ENCODE assay signal across 13 mouse cellular contexts in the genomic region with DNA sequence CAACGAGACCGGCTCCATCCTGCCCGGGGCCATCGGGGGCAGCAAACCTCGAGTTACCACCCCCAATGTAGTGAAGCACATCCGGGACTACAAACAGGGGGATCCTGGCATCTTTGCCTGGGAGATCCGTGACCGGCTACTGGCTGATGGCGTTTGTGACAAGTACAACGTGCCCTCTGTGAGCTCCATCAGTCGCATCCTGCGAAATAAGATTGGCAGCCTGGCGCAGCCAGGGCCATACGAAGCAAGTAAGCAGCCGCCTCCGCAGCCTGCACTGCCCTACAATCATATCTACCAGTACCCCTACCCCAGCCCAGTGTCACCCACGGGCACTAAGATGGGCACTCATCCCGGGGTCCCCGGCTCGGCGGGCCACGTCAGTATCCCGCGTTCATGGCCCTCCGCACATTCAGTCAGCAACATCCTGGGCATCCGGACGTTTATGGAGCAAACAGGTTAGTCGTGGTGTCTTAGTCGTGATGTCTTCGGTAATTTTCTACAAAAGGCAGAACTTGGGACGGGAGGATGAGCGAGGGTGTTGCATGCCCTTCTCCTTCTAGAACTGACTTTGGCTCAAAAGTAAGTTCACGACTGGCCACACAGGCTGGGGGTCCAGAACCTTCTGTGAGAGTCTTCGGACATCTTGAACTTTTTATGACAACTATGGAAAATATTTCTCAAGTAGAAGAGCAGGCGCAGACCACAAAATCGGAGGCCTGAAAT. TPM values are rescaled to one million over a fixed set of nuclear protein-coding genes. Genes with fewer than 3 reads are reported as not detected.
A peak's percentile ranks its signal among the peaks of the same experiment; 100 is the strongest.
DNase-seq lines count a peak whose midpoint lies in the region; ATAC-seq and TF ChIP-seq lines count a peak whose summit lies in the region.
"Had no signal": no experiment of that assay in that cellular context is flagged by ENCODE, and none has a peak within 500 bp of the region (broad histone marks: within the 10 kb centered on the region; RNA-seq: fewer than 3 reads in every experiment).

No protein-coding gene starts in this region.

- no peaks in the 10 kb centered on the region for H3K36me3 ChIP-seq in heart, embryonic 13.5 days
- H3K36me3 ChIP-seq in heart, adult 2 months (ENCODE audit: control insufficient read depth, insufficient read depth, low read length): no peaks in the 10 kb centered on the region
- H3K36me3 ChIP-seq in testis, adult 2 months (ENCODE audit: control insufficient read depth, insufficient read depth, low read length): no peaks in the 10 kb centered on the region
- H3K36me3 ChIP-seq in limb, embryonic 10.5 days: no peaks in the 10 kb centered on the region
- H3K36me3 ChIP-seq: liver, embryonic 12.5 days had no signal

- H3K4me3 ChIP-seq in heart, embryonic 13.5 days: peak overlapping the region; percentile 42
- H3K4me3 ChIP-seq in heart, adult 2 months: no peak overlapping the region
- peak overlapping the region; percentile 69 for H3K4me3 ChIP-seq in testis, adult 2 months (ENCODE audit: control insufficient read depth, low read depth, low read length)
- H3K4me3 ChIP-seq in limb, embryonic 10.5 days: peak overlapping the region; percentile 48

- peak overlapping the region; percentile 67 for H3K4me2 ChIP-seq in heart, embryonic 13.5 days

- WGBS in heart, embryonic 13.5 days: 2% methylated on average over 36 of the region's 36 CpGs
- 5% methylated on average over 36 of the region's 36 CpGs for WGBS in heart, adult 2 months
- 1% methylated on average over 36 of the region's 36 CpGs for WGBS in limb, embryonic 10.5 days

- no peak for TF ChIP-seq EP300 in heart, adult 2 months (IDR thresholded peaks at IDR 0.05; ENCODE audit: insufficient read depth, low read depth, low read length)

- no peaks in the 10 kb centered on the region for H3K9me3 ChIP-seq in heart, embryonic 13.5 days
- H3K9me3 ChIP-seq in limb, embryonic 10.5 days (replicated peaks): no peaks in the 10 kb centered on the region
- H3K9me3 ChIP-seq: liver, embryonic 12.5 days had no signal

- no peaks in the 10 kb centered on the region for H3K79me2 ChIP-seq in heart, adult 2 months (replicated peaks; ENCODE audit: control insufficient read depth, insufficient read depth, low read length)

- no peak overlapping the region for H3K9ac ChIP-seq in heart, embryonic 13.5 days
- no peak overlapping the region for H3K9ac ChIP-seq in heart, adult 2 months (ENCODE audit: low read depth, low read length)
- H3K9ac ChIP-seq: liver, embryonic 12.5 days had no signal

- TF ChIP-seq CTCF in heart, adult 2 months (IDR thresholded peaks at IDR 0.05): no peak
- TF ChIP-seq CTCF in testis, adult 2 months (IDR thresholded peaks at IDR 0.05; ENCODE audit: control insufficient read depth, insufficient read depth, insufficient replicate concordance, low read depth, low read length): no peak

- TF ChIP-seq POLR2A in heart, adult 2 months (IDR thresholded peaks at IDR 0.05; ENCODE audit: insufficient read depth, low read depth, low read length): no peak
- no peak; the same call in 1 of the 2 replicates for TF ChIP-seq POLR2A in testis, adult 2 months (IDR thresholded peaks at IDR 0.05; ENCODE audit: control insufficient read depth, low read depth, low read length)

- H3K4me1 ChIP-seq in heart, embryonic 13.5 days: peaks cover 34% of the 10 kb centered on the region
- no peaks in the 10 kb centered on the region for H3K4me1 ChIP-seq in heart, adult 2 months (ENCODE audit: control insufficient read depth, insufficient read depth, low read length)
- peaks cover 19% of the 10 kb centered on the region for H3K4me1 ChIP-seq in testis, adult 2 months (ENCODE audit: control insufficient read depth, insufficient read depth, low read length)
- H3K4me1 ChIP-seq in limb, embryonic 10.5 days: peaks cover 28% of the 10 kb centered on the region
- H3K4me1 ChIP-seq: liver, embryonic 12.5 days had no signal

- no peak for DNase-seq in heart, adult 2 months
- no peak for DNase-seq in testis, postnatal 10 days (ENCODE audit: low spot score)
- peak; percentile 60 for DNase-seq in limb, embryonic 10.5 days (ENCODE audit: low spot score)
- peak; percentile 34 for DNase-seq in retina, embryonic 14.5 days (ENCODE audit: low spot score)
- DNase-seq in right cerebral cortex, adult 18-20 months: no peak
- DNase-seq in kidney, postnatal 25 days: no peak
- DNase-seq: cerebellum, postnatal 36 days; layer of hippocampus, adult 9-11 months; thymus, adult 18-20 months had no signal

- intact Hi-C loops in heart, adult 2 months (cut with DNase I): no loop called here

- H3K27me3 ChIP-seq in heart, embryonic 13.5 days (replicated peaks): peaks cover 94% of the 10 kb centered on the region
- peaks cover 32% of the 10 kb centered on the region for H3K27me3 ChIP-seq in heart, adult 2 months (ENCODE audit: control insufficient read depth, insufficient read depth, low read length)
- peaks cover 12% of the 10 kb centered on the region for H3K27me3 ChIP-seq in testis, adult 2 months (ENCODE audit: control insufficient read depth, insufficient read depth, low read length)
- H3K27me3 ChIP-seq in limb, embryonic 10.5 days (ENCODE audit: low read depth, poor library complexity, severe bottlenecking): peaks cover 95% of the 10 kb centered on the region

- no peak for ATAC-seq in heart, embryonic 13.5 days (ENCODE audit: extremely low read depth, insufficient number of reproducible peaks, low FRiP score, low TSS enrichment)
- ATAC-seq: liver, embryonic 12.5 days had no signal

- no peak overlapping the region for H3K27ac ChIP-seq in heart, embryonic 13.5 days (replicated peaks)
- no peak overlapping the region for H3K27ac ChIP-seq in heart, adult 2 months
- no peak overlapping the region for H3K27ac ChIP-seq in testis, adult 2 months (ENCODE audit: control insufficient read depth, insufficient read depth, low read depth, low read length)
- H3K27ac ChIP-seq in limb, embryonic 10.5 days: peak overlapping the region; percentile 17; the same call in 1 of the 2 replicates
- H3K27ac ChIP-seq: liver, embryonic 12.5 days had no signal

RNA-seq across cellular contexts. Expression of gene Pax1, which starts 4.3 kb away (rescaled TPM):
- polyA plus RNA-seq in heart, embryonic 13.5 days (2015; fragmentation: Nextera tagmentation; extraction: Ambion mirVana): 0.09 and 1.4 TPM in 2 replicates
- not detected for total RNA-seq in heart, adult 2 months (2021)
- 0.08 and 0.12 TPM in 2 replicates for polyA plus RNA-seq in heart, adult 2 months (2012; rRNA removed)
- 9.4 and 9.9 TPM in 2 replicates for polyA plus RNA-seq in testis, adult 2 months (2012; rRNA removed)
- polyA plus RNA-seq in limb, embryonic 10.5 days (2016; fragmentation: Nextera tagmentation; extraction: Ambion mirVana): 2.5 and 10.8 TPM in 2 replicates
- polyA plus RNA-seq: liver, embryonic 12.5 days; small intestine, adult 2 months had no signal

Comparison
In these comparisons a context has a peak if more than half of its experiments do, and no peak if none do; other contexts are left out.
1. DNase-seq: peak in limb, embryonic 10.5 days (single experiment) and retina, embryonic 14.5 days (single experiment); none in heart, adult 2 months (0 of 2), testis, postnatal 10 days (single experiment), right cerebral cortex, adult 18-20 months (single experiment) and kidney, postnatal 25 days (0 of 2).